Mouse (Mus musculus): ENCODE results near the gene Iqsec3.
A peak's percentile ranks its signal among the peaks of the same experiment; 100 is the strongest.

The Iqsec3 gene

GRCm38 (mm10) chr6:121363956-121364355, 109.5 kb downstream of the Iqsec3 start:
- no peak for DNase-seq

- DNase-seq, result no peak
Observed at GRCm38 (mm10) chr6:121363061-121363460, 110.4 kb downstream of the Iqsec3 start.

DNA sequence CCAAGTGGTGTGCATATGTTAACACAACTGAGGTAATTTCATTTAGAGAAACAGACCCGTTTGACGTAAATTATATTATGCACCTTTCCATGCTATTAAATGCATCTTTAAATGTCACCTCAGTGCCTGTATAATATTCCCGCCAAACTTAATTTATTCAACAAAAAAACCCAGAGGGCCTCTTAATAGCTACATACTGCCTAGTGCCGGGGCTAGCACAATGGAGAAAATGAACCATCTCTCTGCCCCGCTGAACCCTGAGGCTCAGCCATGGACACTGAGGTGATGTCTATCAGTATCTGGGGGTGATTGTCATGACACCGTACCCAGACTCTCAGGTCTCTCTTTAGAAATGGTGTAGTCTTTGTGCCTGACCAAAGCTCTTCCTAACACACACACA, 116.2 kb downstream of the Iqsec3 start:
- DNase-seq, result no peak

DNA sequence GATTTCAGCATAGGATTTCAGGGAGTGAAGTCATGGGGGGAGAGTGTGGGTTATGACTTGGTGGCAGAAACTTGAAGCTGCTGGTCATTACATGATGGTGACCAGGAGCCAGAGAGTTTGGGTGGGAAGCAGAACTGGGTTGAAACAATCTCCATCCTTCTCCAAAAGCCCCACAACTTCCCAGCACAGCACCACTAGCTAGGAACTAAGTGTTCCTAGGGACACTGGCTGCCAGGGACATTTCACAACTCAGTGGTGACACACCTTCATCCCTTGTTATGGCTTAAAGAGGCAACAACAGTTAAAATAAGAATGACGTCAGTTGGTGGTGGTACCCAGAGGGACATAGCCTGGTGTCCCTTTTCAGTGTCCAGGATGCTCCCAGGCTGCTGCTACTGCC, 117.4 kb downstream of the Iqsec3 start:
- no peak for DNase-seq

- no peak for DNase-seq
Observed at GRCm38 (mm10) chr6:121352276-121352675, 121.2 kb downstream of the Iqsec3 start.

DNA sequence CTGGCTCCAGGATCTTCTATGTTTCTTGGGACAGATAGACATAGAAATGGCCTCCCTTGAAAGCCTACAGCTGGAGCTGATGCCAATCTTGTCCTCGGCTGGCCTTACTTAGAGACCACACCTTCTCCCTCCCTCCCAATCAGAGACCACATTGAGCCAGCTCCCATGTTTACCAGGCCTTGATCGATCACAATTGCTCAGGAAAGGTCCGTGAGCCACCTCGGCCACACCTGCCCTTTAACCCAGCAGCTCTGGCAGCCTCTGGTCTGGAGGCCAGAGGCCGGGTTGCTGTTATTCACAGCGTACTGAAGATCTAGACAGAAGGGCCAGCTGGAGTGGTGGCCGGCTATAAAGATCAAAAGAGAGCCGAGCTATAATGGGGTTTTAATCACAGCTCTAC, 127.0 kb downstream of the Iqsec3 start:
- no peak for DNase-seq

DNA sequence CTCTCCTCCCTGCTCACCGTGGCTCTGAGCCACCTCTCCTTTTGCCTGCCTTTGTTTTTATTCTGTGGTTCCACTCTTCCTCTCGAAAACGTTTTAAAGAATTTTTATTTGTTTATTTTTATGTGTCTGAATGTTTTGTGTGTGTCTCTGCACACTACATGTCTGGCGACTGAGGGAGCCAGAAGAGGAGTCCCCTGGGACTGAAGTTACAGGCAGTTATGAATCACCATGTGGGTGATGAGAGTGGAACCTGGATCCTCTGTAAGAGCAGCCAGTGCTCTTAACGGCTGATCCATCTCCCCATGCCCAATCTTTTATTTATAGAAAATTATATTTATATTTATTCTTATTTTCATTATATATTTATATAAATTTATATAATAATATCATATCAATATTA, 129.1 kb downstream of the Iqsec3 start:
- DNase-seq, result no peak

- no peak for DNase-seq
Observed at GRCm38 (mm10) chr6:121343771-121344123, 129.7 kb downstream of the Iqsec3 start.

DNA sequence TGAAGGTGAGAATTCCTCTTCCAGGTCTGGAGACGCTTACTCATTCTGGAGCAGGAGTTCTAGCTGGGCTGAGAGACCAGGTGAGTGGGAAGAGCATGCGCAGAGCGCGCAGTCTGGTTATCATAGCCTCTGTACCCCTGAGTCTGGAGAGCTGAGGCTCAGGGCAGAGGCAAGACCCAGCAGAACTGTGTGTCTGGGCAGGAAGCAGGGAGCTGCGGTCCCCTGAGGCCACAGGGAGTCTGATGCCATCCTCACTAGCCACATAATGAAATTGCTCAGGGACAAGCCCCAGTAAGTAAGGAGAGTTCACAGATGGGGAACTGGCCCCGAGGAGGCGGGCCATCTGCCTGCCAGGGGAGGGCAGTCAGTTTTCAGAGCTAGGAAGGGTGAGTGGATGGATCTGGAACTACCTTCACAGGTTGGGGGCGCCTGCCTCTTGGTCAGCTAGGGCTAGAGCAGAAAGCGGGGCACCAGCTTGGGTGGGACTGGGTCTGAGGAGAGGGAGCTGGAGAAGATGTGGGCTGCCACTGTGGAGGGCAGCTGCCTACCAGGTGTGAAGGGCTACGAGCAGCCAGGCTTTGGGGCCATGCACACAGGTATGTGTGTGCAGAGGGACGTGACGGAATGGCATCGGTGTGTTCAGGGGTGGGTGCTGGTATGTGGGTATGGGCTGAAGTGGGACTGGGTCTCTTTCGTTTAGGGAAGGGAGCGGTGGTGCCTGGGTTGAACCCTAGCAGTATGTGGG, 130.3 kb downstream of the Iqsec3 start, which contains the start of gene Slc6a12:
Gene Slc6a12, plus strand, starts transcription at position 51 of the 745 bp plus-strand sequence.
- DNase-seq, result no peak

DNA sequence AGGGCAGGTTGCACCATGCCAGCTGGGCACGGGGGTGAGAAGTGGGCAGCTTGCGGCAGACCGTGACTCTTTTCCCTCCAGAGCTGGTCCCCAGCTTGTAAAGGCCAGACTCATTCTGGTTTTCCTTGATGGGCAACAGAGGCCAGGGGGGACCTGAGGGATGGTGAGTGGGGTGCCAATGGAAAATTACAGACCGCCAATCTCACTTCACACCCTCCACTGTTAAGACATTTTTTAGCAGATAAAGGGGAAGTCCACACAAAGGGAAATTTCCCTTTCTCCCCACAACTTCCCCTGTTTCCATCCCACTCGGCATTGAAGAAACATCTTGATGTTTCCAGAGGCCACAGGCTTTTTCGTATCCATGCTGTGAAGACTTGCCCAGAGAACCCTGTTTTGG, 131.8 kb downstream of the Iqsec3 start:
- no peak for DNase-seq

- no peak for DNase-seq
Observed at GRCm38 (mm10) chr6:121338519-121338896, 135.0 kb downstream of the Iqsec3 start.

- DNase-seq, result peak; percentile 78
Observed at GRCm38 (mm10) chr6:121337770-121338518, 135.5 kb downstream of the Iqsec3 start.

- DNase-seq, result no peak
Observed at GRCm38 (mm10) chr6:121337229-121337628, 136.2 kb downstream of the Iqsec3 start.

- DNase-seq, result no peak
Observed at GRCm38 (mm10) chr6:121336558-121336957, 136.9 kb downstream of the Iqsec3 start.

DNA sequence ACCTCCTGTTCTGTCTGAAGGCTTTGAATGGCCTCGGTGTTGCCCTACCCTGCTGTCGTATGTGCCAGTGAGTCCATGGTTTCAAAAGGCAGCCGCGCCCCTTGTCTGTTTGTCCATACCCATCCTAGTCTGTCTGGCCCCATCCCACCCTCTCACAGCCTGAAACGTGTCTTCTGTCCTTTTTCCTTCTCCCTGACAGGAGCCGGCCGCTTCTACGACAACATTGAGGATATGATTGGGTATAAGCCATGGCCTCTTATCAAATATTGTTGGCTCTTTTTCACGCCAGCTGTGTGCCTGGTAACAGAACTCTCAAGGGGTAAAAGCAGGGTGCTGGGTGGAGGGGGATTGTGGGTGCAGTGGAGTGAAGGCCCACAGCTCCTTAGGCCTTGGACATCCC, 137.6 kb downstream of the Iqsec3 start:
- no peak for DNase-seq

GRCm38 (mm10) chr6:121329848-121330508, 143.5 kb downstream of the Iqsec3 start:
- DNase-seq, result peak; percentile 18

DNA sequence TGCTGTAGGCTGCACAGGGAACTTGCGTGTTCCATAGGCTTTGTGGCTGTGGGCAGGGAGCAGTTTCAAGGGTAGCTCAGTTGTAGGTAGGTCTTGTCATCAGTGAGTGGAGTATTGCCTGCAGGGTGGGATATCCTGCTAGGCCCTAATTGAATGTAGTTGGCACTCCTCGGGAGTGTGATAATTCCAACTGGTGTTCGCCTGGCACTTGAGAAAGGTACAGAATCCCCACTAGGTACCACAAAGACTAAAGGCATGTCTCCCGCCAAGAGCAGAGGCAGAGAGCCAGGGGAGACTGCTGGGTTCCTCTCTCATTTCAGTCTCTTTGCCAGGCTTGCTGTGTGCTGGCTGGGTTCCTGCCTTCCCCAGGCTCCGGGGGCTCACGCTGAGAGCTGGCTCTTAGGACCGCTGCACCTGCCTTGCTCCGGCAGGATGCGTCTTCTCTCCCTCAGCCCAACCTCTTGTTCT, 145.0 kb downstream of the Iqsec3 start:
- DNase-seq, result peak; percentile 22

- DNase-seq, result no peak
Observed at GRCm38 (mm10) chr6:121326486-121327069, 146.9 kb downstream of the Iqsec3 start.

- no peak for DNase-seq
Observed at GRCm38 (mm10) chr6:121325740-121326139, 147.7 kb downstream of the Iqsec3 start.

DNA sequence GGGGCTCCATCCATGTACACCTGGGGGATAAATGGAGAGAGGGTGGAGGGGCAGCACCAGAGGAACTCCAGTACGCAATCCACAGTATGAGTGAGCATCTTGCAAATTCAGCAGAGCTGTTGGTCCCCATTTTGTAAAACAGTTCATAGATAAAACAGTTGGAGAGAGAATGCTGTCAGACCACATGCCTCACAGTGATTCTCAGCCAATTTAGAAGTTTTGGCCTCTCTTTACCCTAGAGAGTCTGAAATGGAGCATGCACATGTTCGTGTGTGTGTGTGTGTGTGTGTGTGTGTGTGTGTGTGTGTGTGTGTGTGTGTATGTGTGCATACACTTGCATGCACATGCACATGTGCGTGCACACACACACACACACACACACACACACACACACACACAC, 148.2 kb downstream of the Iqsec3 start:
- no peak for DNase-seq

All from right cerebral cortex, adult 18-20 months (tissue).